Mouse (Mus musculus) hindbrain, embryonic 10.5 days (tissue): ENCODE data around the gene Zfp710. TPM values are rescaled to one million over a fixed set of nuclear protein-coding genes. Genes with fewer than 3 reads are reported as not detected.

Source experiments
- DNase-seq: peaks from one replicate; pipeline ENCODE4 v3.0.0-alpha.2; 2017; ENCODE audit warnings: low spot score
- H3K27ac ChIP-seq: fragments of 300-500 bp; sonication (generic); 2 replicates; pipeline ENCODE4 v1.5.1; 2016; ENCODE audit warnings: mild to moderate bottlenecking, moderate library complexity
- H3K27me3 ChIP-seq: fragments of 300-500 bp; sonication (generic); 2 replicates; pipeline ENCODE4 v1.6.1; 2016; ENCODE audit warnings: mild to moderate bottlenecking; ENCODE audit not compliant: poor library complexity, insufficient read depth, severe bottlenecking
- H3K36me3 ChIP-seq: fragments of 300-500 bp; sonication (generic); 2 replicates; pipeline ENCODE4 v1.6.1; 2016; ENCODE audit warnings: mild to moderate bottlenecking, moderate library complexity
- H3K4me1 ChIP-seq: fragments of 300-500 bp; sonication (generic); replicated peaks from 2 replicates; pipeline ENCODE4 v1.6.1; 2016; ENCODE audit warnings: mild to moderate bottlenecking
- H3K4me3 ChIP-seq: fragments of 300-500 bp; sonication (generic); 2 replicates; pipeline ENCODE4 v1.5.1; 2016; ENCODE audit warnings: mild to moderate bottlenecking, moderate library complexity
- H3K9me3 ChIP-seq: fragments of 300-500 bp; sonication (generic); 2 replicates; pipeline ENCODE4 v1.6.1; 2016; ENCODE audit warnings: mild to moderate bottlenecking, moderate library complexity
- WGBS: fragments of 180-500 bp; shearing (Covaris S2); methylation state at CpG from one replicate; pipeline ENCODE4 v1.1.7; 2016; 5-methylcytosine and 5-hydroxymethylcytosine counted together
- polyA plus RNA-seq: library from polyadenylated mRNA; unstranded; fragments of >200 nt; fragmentation: Nextera tagmentation; extraction: Ambion mirVana; gene quantifications from 2 replicates; pipeline ENCODE4 v1.2.1, GENCODE M21; 2016

Zfp710 gene
- polyA plus RNA-seq, 1 experiment from 2014 or later = 37.5 TPM

- 92% methylated on average over 11 of the region's 11 CpGs for WGBS
- H3K27me3 ChIP-seq = no peaks in the 10 kb centered on the region
- H3K4me1 ChIP-seq = peaks cover 70% of the 10 kb centered on the region
- no peak overlapping the region for H3K27ac ChIP-seq
- no peaks in the 10 kb centered on the region for H3K9me3 ChIP-seq
- H3K36me3 ChIP-seq = peaks cover 21% of the 10 kb centered on the region
- no peak for DNase-seq
- no peak overlapping the region for H3K4me3 ChIP-seq
These were observed 27.6 kb downstream of the Zfp710 start for GRCm38 (mm10) chr7:80052261-80052660.

DNA sequence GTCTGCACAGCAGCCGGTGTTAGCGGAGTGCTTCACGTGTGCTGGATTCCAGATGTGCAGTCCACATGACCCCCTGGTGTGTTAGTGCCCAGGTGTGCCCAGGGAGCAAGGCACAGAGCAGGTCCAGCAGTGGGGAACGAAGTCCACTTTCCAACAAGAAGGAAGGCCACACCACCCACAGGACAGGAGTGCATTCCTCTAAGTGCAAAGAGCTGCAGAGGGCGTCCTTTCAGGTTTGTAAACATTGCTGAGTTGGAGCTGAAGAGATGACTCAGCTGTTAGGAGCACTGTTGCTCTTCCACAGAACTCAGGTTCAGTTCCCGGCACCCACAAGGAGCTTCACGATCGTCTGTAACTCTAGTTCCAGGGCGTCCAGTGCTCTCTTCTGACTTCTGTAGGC is 28.5 kb downstream of the Zfp710 start:
- WGBS = 94% methylated on average over 9 of the region's 9 CpGs
- Histone ChIP-seq H3K4me1 (peaks cover 70% of the 10 kb centered on the region), H3K36me3 (peaks cover 21% of the 10 kb centered on the region), H3K4me3 (no peak overlapping the region), H3K27ac (no peak overlapping the region), H3K9me3 (no peaks in the 10 kb centered on the region), H3K27me3 (no peaks in the 10 kb centered on the region)
- no peak for DNase-seq

DNA sequence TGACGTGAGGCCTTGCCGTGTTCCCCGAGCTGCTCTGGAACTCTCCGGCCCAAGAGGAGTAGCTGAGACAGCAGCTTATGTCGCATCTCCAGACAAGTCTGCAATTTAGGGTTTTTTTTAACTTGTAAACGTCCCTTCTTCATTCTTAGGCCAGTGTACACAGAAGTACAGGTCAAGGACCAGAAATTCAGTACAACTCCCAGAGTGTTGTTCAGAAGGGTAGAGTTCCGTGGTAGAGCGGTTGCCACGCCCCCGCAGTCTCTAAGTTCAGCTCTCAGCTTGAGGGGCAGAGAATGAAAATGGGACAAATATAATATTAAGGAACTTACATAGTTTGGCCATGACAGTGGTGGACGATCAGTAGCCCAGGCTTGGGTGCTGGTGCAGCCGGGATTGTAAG is 31.2 kb downstream of the Zfp710 start:
- WGBS = 82% methylated on average over 12 of the region's 12 CpGs
- no peaks in the 10 kb centered on the region for H3K27me3 ChIP-seq
- peak overlapping the region; percentile 91 for H3K27ac ChIP-seq
- H3K9me3 ChIP-seq = no peaks in the 10 kb centered on the region
- DNase-seq = no peak
- no peak overlapping the region for H3K4me3 ChIP-seq
- peaks cover 78% of the 10 kb centered on the region for H3K4me1 ChIP-seq
- peaks cover 27% of the 10 kb centered on the region for H3K36me3 ChIP-seq

DNA sequence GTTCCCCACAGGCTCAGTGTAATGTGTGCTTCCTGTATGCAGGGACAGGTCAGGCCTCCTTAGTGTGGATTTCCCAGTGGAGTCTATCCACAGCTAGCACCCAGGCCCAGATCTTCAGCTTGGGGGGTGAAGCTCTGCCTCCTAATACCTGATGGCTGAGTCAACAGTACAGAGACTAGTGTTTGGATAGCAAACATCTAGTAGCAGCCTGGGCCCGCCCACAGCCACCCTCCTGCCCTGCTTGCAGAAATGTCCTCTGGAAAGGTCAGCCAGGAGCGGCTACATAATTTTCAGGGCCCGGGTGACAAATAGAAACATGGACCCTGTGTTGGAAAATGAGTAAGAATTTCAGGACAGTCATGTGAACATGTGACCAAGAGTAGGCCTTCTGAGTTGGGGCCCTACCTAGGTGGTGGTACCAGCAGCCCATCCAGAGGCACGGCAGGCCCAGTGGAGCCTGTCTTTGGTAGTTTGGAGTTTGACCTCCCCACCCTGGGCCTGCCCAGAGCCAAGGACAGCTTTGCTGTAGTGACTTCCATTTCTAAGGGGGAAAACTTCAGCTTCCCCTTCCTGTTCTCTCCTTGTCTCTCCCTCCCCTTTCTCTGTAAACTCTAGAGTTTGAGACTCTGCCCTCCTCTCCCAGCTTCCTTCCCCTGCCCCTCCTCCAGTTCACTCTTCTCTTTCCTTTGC is 32.5 kb downstream of the Zfp710 start:
- no peak for DNase-seq
- H3K9me3 ChIP-seq = no peaks in the 10 kb centered on the region
- peaks cover 27% of the 10 kb centered on the region for H3K36me3 ChIP-seq
- H3K4me3 ChIP-seq = peak overlapping the region; percentile 29
- peak overlapping the region; percentile 91 for H3K27ac ChIP-seq
- peaks cover 84% of the 10 kb centered on the region for H3K4me1 ChIP-seq
- WGBS = 41% methylated on average over 4 of the region's 4 CpGs
- H3K27me3 ChIP-seq = no peaks in the 10 kb centered on the region

GRCm38 (mm10) chr7:80057781-80058180 is 33.2 kb downstream of the Zfp710 start:
- 17% methylated on average over 14 of the region's 14 CpGs for WGBS
- Histone ChIP-seq H3K9me3 (no peaks in the 10 kb centered on the region), H3K27me3 (no peaks in the 10 kb centered on the region), H3K27ac (peak overlapping the region; percentile 91), H3K4me1 (peaks cover 87% of the 10 kb centered on the region), H3K36me3 (peaks cover 23% of the 10 kb centered on the region), H3K4me3 (peak overlapping the region; percentile 29)
- peak; percentile 73 for DNase-seq

DNA sequence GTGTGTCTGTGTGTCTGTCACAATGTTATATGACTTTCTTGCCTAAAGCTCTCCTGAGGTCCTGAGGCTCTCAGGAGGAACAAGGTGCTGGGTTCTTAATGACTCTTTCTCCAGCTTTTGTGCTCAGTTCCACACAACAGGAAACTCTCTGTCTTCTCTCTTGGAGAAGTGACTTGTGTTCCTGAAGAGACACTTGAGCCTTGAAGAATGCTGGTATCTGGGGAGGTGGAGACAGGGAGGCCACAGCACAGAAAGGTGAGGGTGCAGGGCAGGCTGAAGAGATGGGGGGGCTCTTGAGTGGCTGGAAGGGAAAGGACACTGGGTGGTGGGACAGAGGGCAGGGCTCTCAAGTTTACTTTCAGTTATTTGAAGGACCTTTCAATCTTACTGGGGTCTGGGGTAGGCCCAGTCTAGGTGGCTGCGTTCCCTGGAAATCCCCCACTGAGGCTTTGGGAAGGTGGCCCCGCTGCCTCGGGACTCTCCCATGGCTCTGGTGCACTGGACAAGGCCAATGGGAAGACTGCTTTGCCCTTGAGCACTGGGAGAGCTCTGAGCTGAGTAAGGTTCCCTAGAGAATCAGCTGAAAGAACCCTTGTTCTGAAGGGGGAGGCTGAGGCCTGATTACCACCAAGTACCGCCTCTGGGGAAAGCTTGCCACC is 33.9 kb downstream of the Zfp710 start:
- Histone ChIP-seq H3K4me3 (no peak overlapping the region), H3K27ac (peak overlapping the region; percentile 91), H3K36me3 (peaks cover 16% of the 10 kb centered on the region; the same call in 1 of the 2 replicates), H3K4me1 (peaks cover 92% of the 10 kb centered on the region), H3K9me3 (no peaks in the 10 kb centered on the region), H3K27me3 (no peaks in the 10 kb centered on the region)
- WGBS = 65% methylated on average over 4 of the region's 4 CpGs
- no peak for DNase-seq

- Histone ChIP-seq H3K4me1 (peaks cover 96% of the 10 kb centered on the region), H3K9me3 (no peaks in the 10 kb centered on the region), H3K4me3 (no peak overlapping the region), H3K27ac (peak overlapping the region; percentile 91), H3K27me3 (no peaks in the 10 kb centered on the region), H3K36me3 (peaks cover 9% of the 10 kb centered on the region; the same call in 1 of the 2 replicates)
- DNase-seq = no peak
- 69% methylated on average over 13 of the region's 13 CpGs for WGBS
These were observed 34.6 kb downstream of the Zfp710 start for GRCm38 (mm10) chr7:80059064-80059838.

DNA sequence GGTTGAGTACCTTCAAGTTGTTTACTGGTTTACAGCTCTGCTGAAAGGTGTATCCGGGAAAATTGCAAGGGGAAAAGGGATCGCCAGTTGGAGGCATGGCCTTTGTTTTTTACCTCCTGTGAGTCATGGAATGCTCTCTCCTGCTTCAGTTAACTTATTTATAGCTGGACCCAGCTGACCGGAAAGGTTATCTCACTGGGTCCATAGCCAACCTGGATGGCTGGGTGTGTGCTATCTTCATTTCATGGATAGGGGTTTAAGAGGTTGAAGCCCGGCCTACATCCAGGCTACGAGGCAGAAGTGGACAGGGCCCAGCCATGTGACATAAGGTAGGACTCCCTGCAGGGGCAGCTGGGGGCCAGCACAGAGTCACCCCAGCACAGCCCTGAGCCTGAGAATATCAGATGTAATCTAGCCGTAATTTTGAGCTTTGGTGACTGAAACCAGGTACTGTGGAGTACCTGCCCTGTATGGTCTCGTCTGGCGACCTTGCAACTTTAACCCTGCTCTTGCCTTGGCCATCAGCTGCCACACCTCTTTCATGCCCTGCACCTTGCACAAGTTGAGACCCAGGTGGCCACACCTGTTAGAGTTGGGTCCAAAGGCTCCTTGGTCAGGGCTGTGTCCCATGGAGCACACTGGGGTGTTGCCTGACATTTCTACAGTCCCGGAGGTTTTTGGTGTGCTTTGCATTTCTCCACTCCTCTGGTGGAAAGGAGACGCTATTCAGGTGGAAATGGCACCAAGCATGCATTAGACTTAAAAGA is 35.6 kb downstream of the Zfp710 start:
- peak overlapping the region; percentile 91 for H3K27ac ChIP-seq
- peaks cover 100% of the 10 kb centered on the region for H3K4me1 ChIP-seq

DNA sequence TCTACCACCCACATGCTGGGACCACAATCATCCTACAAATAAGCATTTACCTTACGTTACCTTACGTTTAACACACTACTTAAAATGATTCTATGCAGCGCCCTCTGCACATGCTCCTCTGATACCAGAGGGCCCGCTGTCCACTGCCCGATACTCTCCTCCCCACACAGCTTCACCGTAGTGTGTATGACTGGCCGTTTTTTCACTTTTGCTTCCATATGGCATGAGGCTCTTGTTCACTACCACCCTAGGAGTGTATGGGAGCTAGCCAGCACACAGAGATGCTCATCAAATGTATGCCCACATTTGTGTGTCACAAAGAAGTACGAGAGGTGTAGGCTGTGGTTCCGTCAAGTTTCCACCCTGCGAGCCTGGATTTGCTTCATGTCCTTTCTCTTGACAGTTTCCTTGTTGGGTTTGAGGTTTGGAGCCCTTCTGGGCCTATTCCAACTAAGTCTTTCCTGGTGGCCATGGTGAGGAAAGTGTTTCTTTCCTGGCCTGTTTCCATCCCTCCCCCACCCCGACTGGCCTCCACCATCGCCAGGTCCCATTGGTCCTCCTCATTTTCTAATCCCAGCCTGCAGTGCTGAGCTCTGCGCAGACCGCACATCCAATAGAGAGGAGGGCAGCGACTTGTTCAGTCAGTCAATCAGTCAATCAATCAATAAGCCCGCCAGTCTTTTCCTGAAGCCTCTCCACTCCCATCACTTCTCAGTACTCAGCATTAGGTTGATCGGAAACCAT is 37.6 kb downstream of the Zfp710 start:
- WGBS = 84% methylated on average over 17 of the region's 17 CpGs

More for the DNA sequence above, 35.6 kb downstream of the Zfp710 start:
- H3K4me3 ChIP-seq = no peak overlapping the region
- H3K27me3 ChIP-seq = no peaks in the 10 kb centered on the region
- no peaks in the 10 kb centered on the region for H3K9me3 ChIP-seq
- 85% methylated on average over 10 of the region's 10 CpGs for WGBS
- 0 out of 2 replicates have a peak, but pooled peaks cover 7% of the 10 kb centered on the region for H3K36me3 ChIP-seq
- no peak for DNase-seq

DNA sequence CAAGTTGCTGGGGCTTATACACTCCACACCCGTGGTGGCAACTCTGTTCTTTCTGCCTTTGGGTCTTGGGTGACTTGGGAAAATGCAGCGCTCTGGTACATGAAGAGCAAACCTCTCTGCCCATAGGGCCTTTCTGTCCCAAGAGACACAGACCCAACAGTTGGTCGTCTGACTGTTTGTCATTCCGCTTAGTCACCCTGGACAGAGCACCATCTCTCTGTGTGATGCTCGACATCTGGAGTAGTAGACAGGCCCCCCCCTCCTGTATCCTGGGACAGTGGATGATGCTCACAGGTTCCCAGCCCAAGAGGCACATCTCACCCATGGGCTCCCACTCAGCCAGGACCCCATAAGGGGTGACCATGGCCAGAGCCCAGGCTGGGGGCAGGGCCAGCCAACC is 38.6 kb downstream of the Zfp710 start:
- Histone ChIP-seq H3K9me3 (no peaks in the 10 kb centered on the region), H3K4me1 (peaks cover 97% of the 10 kb centered on the region), H3K27me3 (no peaks in the 10 kb centered on the region), H3K36me3 (0 out of 2 replicates have a peak, but pooled peaks cover 13% of the 10 kb centered on the region), H3K4me3 (0 out of 2 replicates have a peak overlapping the region, but pooled peaks have one; percentile 1), H3K27ac (peak overlapping the region; percentile 86)
- no peak for DNase-seq
- WGBS = 63% methylated on average over 5 of the region's 5 CpGs

More for the DNA sequence above, 37.6 kb downstream of the Zfp710 start:
- Histone ChIP-seq H3K4me1 (peaks cover 97% of the 10 kb centered on the region), H3K9me3 (no peaks in the 10 kb centered on the region), H3K36me3 (0 out of 2 replicates have a peak, but pooled peaks cover 13% of the 10 kb centered on the region), H3K27ac (peak overlapping the region; percentile 86), H3K27me3 (no peaks in the 10 kb centered on the region), H3K4me3 (no peak overlapping the region)
- no peak for DNase-seq

- 55% methylated on average over 15 of the region's 15 CpGs for WGBS
- no peaks in the 10 kb centered on the region for H3K27me3 ChIP-seq
- peaks cover 97% of the 10 kb centered on the region for H3K4me1 ChIP-seq
- 0 out of 2 replicates have a peak, but pooled peaks cover 9% of the 10 kb centered on the region for H3K36me3 ChIP-seq
- no peaks in the 10 kb centered on the region for H3K9me3 ChIP-seq
- DNase-seq = no peak
- H3K27ac ChIP-seq = peak overlapping the region; percentile 86
- H3K4me3 ChIP-seq = no peak overlapping the region; the same call in 1 of the 2 replicates
These were observed 39.5 kb downstream of the Zfp710 start for GRCm38 (mm10) chr7:80063902-80064736.
